Mouse (Mus musculus): ENCODE data around the gene Gnao1. TPM values are rescaled to one million over a fixed set of nuclear protein-coding genes. Genes with fewer than 3 reads are reported as not detected.

The Gnao1 gene
- polyA plus RNA-seq, 1 experiment from 2014 or later, result 11.6 TPM

- Histone ChIP-seq H3K27me3 (ENCODE audit: control insufficient read depth, insufficient read depth, low read length) (no peaks in the 10 kb centered on the region), H3K4me3 (replicated peaks; ENCODE audit: low read length) (no peak overlapping the region), H3K4me1 (ENCODE audit: control insufficient read depth, insufficient read depth, low read length) (peaks cover 3% of the 10 kb centered on the region; the same call in 1 of the 2 replicates), H3K36me3 (ENCODE audit: control insufficient read depth, insufficient read depth, low read length) (no peaks in the 10 kb centered on the region), H3K9me3 (replicated peaks; ENCODE audit: control insufficient read depth, low read length) (no peaks in the 10 kb centered on the region), H3K9ac (ENCODE audit: low read length) (no peak overlapping the region; the same call in 1 of the 2 replicates), H3K27ac (ENCODE audit: low read length) (no peak overlapping the region), H3K4me2 (ENCODE audit: low read depth, low read length) (no peak overlapping the region)
- WGBS, result 76% methylated on average over 3 of the region's 3 CpGs
- ATAC-seq (ENCODE audit: insufficient read depth, low FRiP score), result no peak
Observed at GRCm38 (mm10) chr8:93902040-93902439, 92.3 kb downstream of the Gnao1 start.

DNA sequence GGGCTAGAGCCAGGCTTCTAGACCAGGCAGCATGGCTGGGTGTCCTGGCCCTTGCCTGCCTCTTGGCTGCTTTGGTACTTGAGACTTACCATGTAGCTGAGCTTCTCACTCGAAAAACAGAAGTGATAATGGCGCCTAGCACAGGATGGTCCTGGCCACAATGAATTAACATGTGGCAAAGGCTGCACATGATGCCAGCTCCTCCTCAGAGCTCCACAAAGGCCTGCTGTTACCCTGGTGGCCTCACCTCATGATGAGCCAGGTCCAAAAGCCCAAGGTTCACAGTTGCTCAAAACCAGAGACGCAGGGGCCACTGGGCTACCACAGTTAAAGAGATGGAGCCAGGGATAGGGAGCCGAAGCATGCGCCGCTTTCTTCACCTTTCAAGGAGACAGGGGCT lies 97.2 kb downstream of the Gnao1 start:
- Histone ChIP-seq H3K36me3 (ENCODE audit: control insufficient read depth, insufficient read depth, low read length) (no peaks in the 10 kb centered on the region), H3K27ac (ENCODE audit: low read length) (no peak overlapping the region), H3K4me1 (ENCODE audit: control insufficient read depth, insufficient read depth, low read length) (peaks cover 17% of the 10 kb centered on the region), H3K9ac (ENCODE audit: low read length) (no peak overlapping the region), H3K4me2 (ENCODE audit: low read depth, low read length) (no peak overlapping the region), H3K27me3 (ENCODE audit: control insufficient read depth, insufficient read depth, low read length) (no peaks in the 10 kb centered on the region), H3K9me3 (replicated peaks; ENCODE audit: control insufficient read depth, low read length) (no peaks in the 10 kb centered on the region), H3K4me3 (replicated peaks; ENCODE audit: low read length) (no peak overlapping the region)
- ATAC-seq (ENCODE audit: insufficient read depth, low FRiP score), result no peak
- 91% methylated on average over 6 of the region's 6 CpGs for WGBS

DNA sequence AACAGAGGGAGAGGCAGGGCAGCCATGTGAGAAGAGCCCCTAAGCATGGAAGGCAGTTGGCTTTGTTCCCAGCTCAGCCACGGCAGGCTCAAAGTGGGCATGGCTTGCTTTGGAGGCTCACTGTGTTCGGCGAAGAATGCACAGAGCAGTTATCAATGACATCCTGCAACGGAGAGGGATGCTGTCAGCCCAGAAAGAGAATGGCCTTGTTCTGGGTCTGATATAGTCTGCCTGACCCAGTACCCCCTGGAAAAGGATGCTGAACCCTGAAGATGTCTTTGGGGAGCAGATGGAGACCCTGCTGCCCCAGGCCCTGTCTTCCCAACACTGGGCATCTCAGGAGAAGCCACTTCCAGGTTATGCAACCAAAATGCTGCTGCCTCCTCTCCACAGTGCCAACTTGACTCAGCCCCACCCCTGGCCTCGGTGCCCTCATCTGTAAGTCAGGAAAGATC lies 98.2 kb downstream of the Gnao1 start:
- Histone ChIP-seq H3K36me3 (ENCODE audit: control insufficient read depth, insufficient read depth, low read length) (no peaks in the 10 kb centered on the region), H3K4me3 (replicated peaks; ENCODE audit: low read length) (no peak overlapping the region), H3K4me2 (ENCODE audit: low read depth, low read length) (no peak overlapping the region), H3K9me3 (replicated peaks; ENCODE audit: control insufficient read depth, low read length) (no peaks in the 10 kb centered on the region), H3K27me3 (ENCODE audit: control insufficient read depth, insufficient read depth, low read length) (no peaks in the 10 kb centered on the region), H3K9ac (ENCODE audit: low read length) (no peak overlapping the region), H3K4me1 (ENCODE audit: control insufficient read depth, insufficient read depth, low read length) (peaks cover 17% of the 10 kb centered on the region), H3K27ac (ENCODE audit: low read length) (peak overlapping the region; percentile 29)
- 37% methylated on average over 5 of the region's 5 CpGs for WGBS
- no peak for ATAC-seq (ENCODE audit: insufficient read depth, low FRiP score)

- Histone ChIP-seq H3K9me3 (replicated peaks; ENCODE audit: control insufficient read depth, low read length) (no peaks in the 10 kb centered on the region), H3K27me3 (ENCODE audit: control insufficient read depth, insufficient read depth, low read length) (no peaks in the 10 kb centered on the region), H3K4me1 (ENCODE audit: control insufficient read depth, insufficient read depth, low read length) (peaks cover 17% of the 10 kb centered on the region), H3K9ac (ENCODE audit: low read length) (no peak overlapping the region), H3K4me3 (replicated peaks; ENCODE audit: low read length) (no peak overlapping the region), H3K27ac (ENCODE audit: low read length) (peak overlapping the region; percentile 29), H3K36me3 (ENCODE audit: control insufficient read depth, insufficient read depth, low read length) (no peaks in the 10 kb centered on the region), H3K4me2 (ENCODE audit: low read depth, low read length) (no peak overlapping the region)
- WGBS, result 30% methylated on average over 1 of the region's 1 CpGs
- 0 out of 2 replicates have a peak, but pooled peaks have one; percentile 11 for ATAC-seq (ENCODE audit: insufficient read depth, low FRiP score)
Observed at GRCm38 (mm10) chr8:93908546-93908945, 98.8 kb downstream of the Gnao1 start.

GRCm38 (mm10) chr8:93911715-93912555 lies 102.2 kb downstream of the Gnao1 start:
- Histone ChIP-seq H3K36me3 (ENCODE audit: control insufficient read depth, insufficient read depth, low read length) (no peaks in the 10 kb centered on the region), H3K9ac (ENCODE audit: low read length) (0 out of 2 replicates have a peak overlapping the region, but pooled peaks have one; percentile 25), H3K4me1 (ENCODE audit: control insufficient read depth, insufficient read depth, low read length) (peaks cover 17% of the 10 kb centered on the region), H3K27ac (ENCODE audit: low read length) (peak overlapping the region; percentile 65), H3K9me3 (replicated peaks; ENCODE audit: control insufficient read depth, low read length) (no peaks in the 10 kb centered on the region), H3K4me2 (ENCODE audit: low read depth, low read length) (no peak overlapping the region), H3K4me3 (replicated peaks; ENCODE audit: low read length) (no peak overlapping the region), H3K27me3 (ENCODE audit: control insufficient read depth, insufficient read depth, low read length) (no peaks in the 10 kb centered on the region)
- 45% methylated on average over 7 of the region's 7 CpGs for WGBS
- ATAC-seq (ENCODE audit: insufficient read depth, low FRiP score), result peak; percentile 86

DNA sequence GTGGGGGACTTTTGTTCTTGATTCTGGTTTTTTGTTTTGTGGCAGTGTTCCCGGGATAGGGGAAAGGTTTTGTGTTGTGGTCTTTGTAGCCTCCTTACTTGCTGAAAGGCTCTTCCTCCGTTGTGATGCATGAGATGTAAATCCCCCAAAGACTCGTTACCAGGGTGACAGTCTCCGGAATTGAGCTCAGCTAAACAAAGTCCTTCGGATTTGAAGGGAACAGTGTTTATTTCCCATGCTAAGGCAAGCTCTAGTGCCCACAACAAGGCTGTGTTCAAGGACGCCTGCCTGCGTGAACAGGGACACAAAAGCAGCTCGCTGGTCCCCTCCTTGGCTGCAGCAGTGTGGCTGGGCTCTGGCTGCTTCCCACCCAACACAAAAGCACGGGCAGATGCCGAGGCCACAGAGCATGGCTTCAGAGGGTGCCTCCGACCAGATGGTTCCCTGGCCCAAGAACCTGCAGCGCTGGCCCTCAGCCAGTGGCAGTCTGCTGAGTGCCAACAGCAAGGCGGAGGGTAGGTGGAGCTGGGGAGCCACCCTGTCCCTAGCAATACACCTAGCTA lies 108.2 kb downstream of the Gnao1 start:
- H3K9ac ChIP-seq (ENCODE audit: low read length), result no peak overlapping the region
- no peak overlapping the region for H3K4me2 ChIP-seq (ENCODE audit: low read depth, low read length)
- H3K36me3 ChIP-seq (ENCODE audit: control insufficient read depth, insufficient read depth, low read length), result no peaks in the 10 kb centered on the region
- peaks cover 11% of the 10 kb centered on the region; the same call in 1 of the 2 replicates for H3K4me1 ChIP-seq (ENCODE audit: control insufficient read depth, insufficient read depth, low read length)
- 45% methylated on average over 13 of the region's 13 CpGs for WGBS
- no peak overlapping the region for H3K27ac ChIP-seq (ENCODE audit: low read length)
- peak; percentile 9; the same call in 1 of the 2 replicates for ATAC-seq (ENCODE audit: insufficient read depth, low FRiP score)
- H3K9me3 ChIP-seq (replicated peaks; ENCODE audit: control insufficient read depth, low read length), result no peaks in the 10 kb centered on the region
- H3K27me3 ChIP-seq (ENCODE audit: control insufficient read depth, insufficient read depth, low read length), result no peaks in the 10 kb centered on the region
- no peak overlapping the region for H3K4me3 ChIP-seq (replicated peaks; ENCODE audit: low read length)

DNA sequence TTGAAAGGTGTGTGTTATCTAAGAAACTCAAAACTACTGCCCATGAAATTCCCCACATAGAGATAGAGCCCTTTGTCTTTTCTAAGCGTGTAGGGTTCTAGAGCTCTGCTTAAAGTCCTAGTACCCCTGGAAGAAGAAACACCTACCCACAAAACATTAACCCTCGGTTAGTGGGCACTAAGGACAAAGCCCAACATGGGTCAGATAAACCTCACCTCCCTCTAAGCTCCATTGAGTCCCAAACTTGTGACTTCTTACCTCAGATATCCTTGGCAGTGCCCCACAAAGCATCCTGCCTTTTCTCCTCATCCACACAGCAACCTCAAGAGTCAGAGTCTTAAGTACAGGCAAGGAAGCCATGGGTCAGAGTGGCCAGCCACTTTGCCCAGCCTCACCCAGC lies 108.8 kb downstream of the Gnao1 start:
- ATAC-seq (ENCODE audit: insufficient read depth, low FRiP score), result no peak

GRCm38 (mm10) chr8:93919422-93919821 lies 109.7 kb downstream of the Gnao1 start:
- no peak for ATAC-seq (ENCODE audit: insufficient read depth, low FRiP score)
- H3K9me3 ChIP-seq (replicated peaks; ENCODE audit: control insufficient read depth, low read length), result no peaks in the 10 kb centered on the region

More for the DNA sequence above, 108.8 kb downstream of the Gnao1 start:
- no peak overlapping the region for H3K27ac ChIP-seq (ENCODE audit: low read length)
- H3K36me3 ChIP-seq (ENCODE audit: control insufficient read depth, insufficient read depth, low read length), result no peaks in the 10 kb centered on the region
- peaks cover 11% of the 10 kb centered on the region; the same call in 1 of the 2 replicates for H3K4me1 ChIP-seq (ENCODE audit: control insufficient read depth, insufficient read depth, low read length)
- no peak overlapping the region for H3K4me2 ChIP-seq (ENCODE audit: low read depth, low read length)
- WGBS, result 75% methylated on average over 2 of the region's 2 CpGs
- no peaks in the 10 kb centered on the region for H3K27me3 ChIP-seq (ENCODE audit: control insufficient read depth, insufficient read depth, low read length)
- no peak overlapping the region for H3K4me3 ChIP-seq (replicated peaks; ENCODE audit: low read length)
- no peak overlapping the region for H3K9ac ChIP-seq (ENCODE audit: low read length)
- no peaks in the 10 kb centered on the region for H3K9me3 ChIP-seq (replicated peaks; ENCODE audit: control insufficient read depth, low read length)

More at GRCm38 (mm10) chr8:93919422-93919821, 109.7 kb downstream of the Gnao1 start:
- H3K27me3 ChIP-seq (ENCODE audit: control insufficient read depth, insufficient read depth, low read length), result no peaks in the 10 kb centered on the region
- H3K27ac ChIP-seq (ENCODE audit: low read length), result peak overlapping the region; percentile 20; the same call in 1 of the 2 replicates
- no peak overlapping the region for H3K9ac ChIP-seq (ENCODE audit: low read length)
- peaks cover 18% of the 10 kb centered on the region for H3K4me1 ChIP-seq (ENCODE audit: control insufficient read depth, insufficient read depth, low read length)
- H3K36me3 ChIP-seq (ENCODE audit: control insufficient read depth, insufficient read depth, low read length), result no peaks in the 10 kb centered on the region
- WGBS, result 48% methylated on average over 3 of the region's 3 CpGs
- no peak overlapping the region for H3K4me3 ChIP-seq (replicated peaks; ENCODE audit: low read length)
- H3K4me2 ChIP-seq (ENCODE audit: low read depth, low read length), result no peak overlapping the region
